In the genomic region with DNA sequence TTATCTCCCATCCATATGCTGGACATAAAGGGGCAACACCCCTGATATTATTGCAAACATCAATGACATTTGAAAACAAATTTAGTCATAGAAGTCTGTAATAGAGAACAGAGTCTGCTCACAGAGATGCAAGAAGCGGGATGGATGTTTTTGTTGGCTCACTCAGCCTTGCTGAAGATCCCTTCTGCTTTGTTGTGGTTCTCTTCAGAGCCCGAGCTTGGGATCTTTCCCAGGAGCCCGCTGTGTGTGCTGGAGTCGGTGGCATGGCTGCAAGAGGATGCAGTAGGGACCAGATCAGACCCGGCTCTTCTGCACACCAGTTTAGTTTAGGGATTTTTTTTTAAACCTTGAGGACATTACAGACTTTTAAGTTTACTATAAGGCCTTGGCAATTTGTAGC, we compare ENCODE assay signal across 16 mouse cellular contexts. TPM values are rescaled to one million over a fixed set of nuclear protein-coding genes. Genes with fewer than 3 reads are reported as not detected.
DNase-seq lines count a peak whose midpoint lies in the region; ATAC-seq and TF ChIP-seq lines count a peak whose summit lies in the region.
"Had no signal": no experiment of that assay in that cellular context is flagged by ENCODE, and none has a peak within 500 bp of the region (broad histone marks: within the 10 kb centered on the region; RNA-seq: fewer than 3 reads in every experiment).

No protein-coding gene starts in this region.

- no peaks in the 10 kb centered on the region for H3K36me3 ChIP-seq in stomach, postnatal 0 days (ENCODE audit: control insufficient read depth, insufficient read depth, low read length)
- H3K36me3 ChIP-seq: forebrain, embryonic 15.5 days; hindbrain, embryonic 15.5 days; stomach, embryonic 15.5 days had no signal

- TF ChIP-seq EP300 in stomach, postnatal 0 days (optimal IDR thresholded peaks at IDR 0.05) = no peak

- no peak for TF ChIP-seq CTCF in stomach, postnatal 0 days (IDR thresholded peaks at IDR 0.05; ENCODE audit: low read depth)

- H3K9ac ChIP-seq in stomach, postnatal 0 days (ENCODE audit: low read length) = no peak overlapping the region
- H3K9ac ChIP-seq: forebrain, embryonic 15.5 days; hindbrain, embryonic 15.5 days; stomach, embryonic 15.5 days had no signal

- no peaks in the 10 kb centered on the region for H3K9me3 ChIP-seq in stomach, postnatal 0 days (ENCODE audit: control insufficient read depth, low read length)
- H3K9me3 ChIP-seq: forebrain, embryonic 15.5 days; hindbrain, embryonic 15.5 days; stomach, embryonic 15.5 days had no signal

- WGBS in stomach, postnatal 0 days = 55% methylated on average over 5 of the region's 5 CpGs

- H3K27ac ChIP-seq in stomach, postnatal 0 days (replicated peaks) = 0 out of 2 replicates have a peak overlapping the region, but pooled peaks have one; percentile 4
- H3K27ac ChIP-seq: forebrain, embryonic 15.5 days; hindbrain, embryonic 15.5 days; stomach, embryonic 15.5 days had no signal

- no peaks in the 10 kb centered on the region for H3K27me3 ChIP-seq in stomach, postnatal 0 days (ENCODE audit: control insufficient read depth, insufficient read depth, low read length)
- H3K27me3 ChIP-seq: forebrain, embryonic 15.5 days; hindbrain, embryonic 15.5 days; stomach, embryonic 15.5 days had no signal

- no peak overlapping the region for H3K4me3 ChIP-seq in stomach, postnatal 0 days (ENCODE audit: low read depth, low read length)
- H3K4me3 ChIP-seq: forebrain, embryonic 15.5 days; hindbrain, embryonic 15.5 days; stomach, embryonic 15.5 days had no signal

- no peak overlapping the region for H3K4me2 ChIP-seq in stomach, postnatal 0 days (replicated peaks; ENCODE audit: low read depth)
- H3K4me2 ChIP-seq: forebrain, embryonic 15.5 days; hindbrain, embryonic 15.5 days; stomach, embryonic 15.5 days had no signal

- H3K4me1 ChIP-seq in stomach, postnatal 0 days (replicated peaks; ENCODE audit: control insufficient read depth, insufficient read depth) = no peaks in the 10 kb centered on the region
- H3K4me1 ChIP-seq: stomach, embryonic 15.5 days had no signal

- no peak for ATAC-seq in stomach, postnatal 0 days (ENCODE audit: low FRiP score, low TSS enrichment)
- ATAC-seq: forebrain, embryonic 15.5 days; intestine, postnatal 0 days; midbrain, embryonic 16.5 days had no signal

- peak; percentile 40 for DNase-seq in layer of hippocampus, adult 9-11 months
- no peak for DNase-seq in layer of hippocampus, adult 11-12 months (ENCODE audit: low spot score)
- peak; percentile 87 for DNase-seq in brain, adult 2 months (ENCODE audit: low read depth, low spot score)
- peak; percentile 73 for DNase-seq in cerebellum, adult 8-10 months
- DNase-seq in stomach, postnatal 0 days (ENCODE audit: low spot score) = no peak
- DNase-seq in retina, postnatal 1 day = no peak
- DNase-seq in adrenal gland, postnatal 10 days = no peak
- DNase-seq: adrenal gland, postnatal 25 days; kidney, postnatal 25 days; liver; lung, adult 18-20 months had no signal

RNA-seq across cellular contexts. Expression of a gene that starts 54.3 kb away (rescaled TPM):
- polyA plus RNA-seq in stomach, postnatal 0 days (2015; fragmentation: Nextera tagmentation; extraction: Ambion mirVana) = 12.1 and 13.3 TPM in 2 replicates
- 1 to 10 TPM; 7.9 to 10.0 TPM for total RNA-seq in adrenal gland, postnatal 10 days (2021)

Comparison
In these comparisons a context has a peak if more than half of its experiments do, and no peak if none do; other contexts are left out.
1. DNase-seq: peak in layer of hippocampus, adult 9-11 months (single experiment), brain, adult 2 months (single experiment) and cerebellum, adult 8-10 months (single experiment); none in layer of hippocampus, adult 11-12 months (single experiment), stomach, postnatal 0 days (single experiment), retina, postnatal 1 day (single experiment) and adrenal gland, postnatal 10 days (single experiment).